Mouse (Mus musculus) liver, adult 2 months (tissue): ENCODE data around the gene Sox5. TPM values are rescaled to one million over a fixed set of nuclear protein-coding genes. Genes with fewer than 3 reads are reported as not detected.

Experiments
- DNase-seq: peaks from one replicate; pipeline ENCODE4 v3.0.0-alpha.2; 2011; ENCODE audit warnings: low read depth, low spot score; ENCODE audit errors: extremely low read depth
- H3K27ac ChIP-seq: fragments of 200-500 bp; replicated peaks from 2 replicates; pipeline ENCODE4 v1.5.1; 2012; ENCODE audit warnings: low read depth, mild to moderate bottlenecking, control low read depth, inconsistent platforms, low read length; ENCODE audit not compliant: insufficient read depth
- H3K27me3 ChIP-seq: fragments of 200-500 bp; 2 replicates; pipeline ENCODE4 v1.6.1; 2012; ENCODE audit warnings: mild to moderate bottlenecking, moderate library complexity, low read length, inconsistent platforms; ENCODE audit not compliant: control insufficient read depth, insufficient read depth
- H3K36me3 ChIP-seq: fragments of 200-500 bp; 2 replicates; pipeline ENCODE4 v1.6.1; 2012; ENCODE audit warnings: low read length, inconsistent platforms; ENCODE audit not compliant: control insufficient read depth, insufficient read depth
- H3K4me1 ChIP-seq: fragments of 200-500 bp; 2 replicates; pipeline ENCODE4 v1.6.1; 2011; ENCODE audit warnings: low read length; ENCODE audit not compliant: control insufficient read depth, insufficient read depth
- H3K4me3 ChIP-seq: fragments of 200-500 bp; 2 replicates; pipeline ENCODE4 v1.5.1; 2011; ENCODE audit warnings: low read depth, mild to moderate bottlenecking, control low read depth, low read length, moderate library complexity; ENCODE audit not compliant: insufficient read depth
- H3K79me2 ChIP-seq: fragments of 200-500 bp; 2 replicates; pipeline ENCODE4 v1.6.1; 2012; ENCODE audit warnings: inconsistent platforms, mild to moderate bottlenecking, low read length, moderate library complexity; ENCODE audit not compliant: control insufficient read depth, insufficient read depth
- H3K9ac ChIP-seq: fragments of 200-500 bp; 2 replicates; pipeline ENCODE4 v1.6.1; 2012; ENCODE audit warnings: low read depth, mild to moderate bottlenecking, control low read depth, inconsistent platforms, low read length
- CTCF ChIP-seq: fragments of 200-500 bp; IDR thresholded peaks from 2 replicates; pipeline ENCODE4 v1.5.1; 2011; ENCODE audit warnings: low read depth, low read length, control low read depth
- POLR2A ChIP-seq: fragments of 200-500 bp; IDR thresholded peaks from 2 replicates; pipeline ENCODE4 v1.6.1; 2011; ENCODE audit warnings: low read length, control low read depth; ENCODE audit not compliant: insufficient read depth; ENCODE audit errors: extremely low read depth
- WGBS: fragments of 180-500 bp; shearing (Covaris S2); methylation state at CpG from one replicate; pipeline ENCODE4 v1.1.7; 2018; 5-methylcytosine and 5-hydroxymethylcytosine counted together
- polyA plus RNA-seq: library from polyadenylated mRNA; depleted of rRNA; stranded (reverse); fragments of >200 nt; gene quantifications from 2 replicates; pipeline ENCODE4 v1.2.3, GENCODE M21; 2012
- total RNA-seq: library from RNA; depleted of rRNA; stranded (reverse); fragments of >200 nt; gene quantifications from 2 replicates; pipeline ENCODE4 v1.2.3, GENCODE M21; 2014

Sox5 gene
- total and polyA plus RNA-seq, 2 experiments, result 7.5 to 31.6 TPM

DNA sequence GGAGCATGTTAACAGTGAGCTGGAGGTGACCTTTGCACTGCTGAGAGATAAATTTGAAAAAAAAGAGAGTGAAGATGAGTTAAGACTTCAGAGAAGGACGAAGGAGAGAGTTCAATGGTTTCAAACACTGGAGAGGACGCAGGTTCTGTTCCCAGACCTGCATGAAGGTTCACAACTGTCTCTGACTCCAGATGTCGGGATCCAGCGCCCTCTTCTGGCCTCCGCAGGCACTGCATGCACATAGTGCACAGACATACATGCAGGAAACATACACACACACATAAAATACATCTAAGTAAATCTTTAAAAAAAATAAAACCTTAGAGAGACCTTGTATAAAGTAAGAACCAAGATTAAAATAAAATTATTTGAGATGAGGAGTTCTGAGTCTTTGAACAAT, 352.5 kb downstream of the Sox5 start:
- Histone ChIP-seq H3K4me3 (no peak overlapping the region), H3K36me3 (no peaks in the 10 kb centered on the region), H3K9ac (no peak overlapping the region), H3K27me3 (no peaks in the 10 kb centered on the region), H3K4me1 (no peaks in the 10 kb centered on the region), H3K79me2 (no peaks in the 10 kb centered on the region), H3K27ac (no peak overlapping the region)
- TF ChIP-seq POLR2A (no peak), CTCF (peak; percentile 56)
- DNase-seq, result no peak
- 81% methylated on average over 5 of the region's 5 CpGs for WGBS

DNA sequence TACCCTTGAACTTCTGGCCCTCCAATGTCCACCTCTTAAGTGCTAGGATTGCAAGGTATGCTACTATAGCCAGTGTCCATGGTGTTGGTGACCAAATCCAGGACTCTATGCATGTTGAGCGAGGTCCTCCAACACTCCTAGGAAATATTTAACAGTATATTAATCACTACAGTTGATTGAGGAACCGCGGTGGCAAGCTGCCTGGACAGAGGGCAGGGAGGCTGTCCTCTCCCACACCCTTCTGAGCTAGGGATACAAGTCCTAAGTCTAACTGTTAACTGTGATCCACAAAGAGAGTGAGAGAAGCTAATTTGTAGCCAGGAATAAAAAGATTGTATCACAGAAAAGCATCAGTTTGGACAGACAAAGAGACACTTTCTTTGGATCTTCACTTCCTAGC, 373.7 kb downstream of the Sox5 start:
- TF ChIP-seq CTCF, result no peak
- no peak for TF ChIP-seq POLR2A

DNA sequence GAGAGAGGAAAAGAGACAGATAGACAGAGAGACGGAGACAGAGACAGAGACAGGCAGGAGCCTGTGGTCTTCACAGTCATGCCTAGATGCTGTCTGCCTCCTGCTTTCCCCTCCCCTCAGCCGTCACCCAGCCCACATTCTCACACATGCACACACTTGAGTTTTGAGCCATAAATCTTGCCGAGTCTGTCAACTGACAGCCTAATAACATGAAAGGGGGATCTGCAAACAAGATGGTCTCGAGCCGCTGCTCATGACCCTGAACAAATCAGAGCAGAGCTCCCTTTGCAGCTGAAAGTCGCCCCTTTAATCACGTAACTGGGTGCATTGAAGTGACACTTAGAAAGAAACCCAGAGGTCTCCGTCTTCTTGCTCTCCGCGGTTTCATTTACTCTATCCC, 383.7 kb downstream of the Sox5 start:
- Histone ChIP-seq H3K27ac (no peak overlapping the region), H3K79me2 (no peaks in the 10 kb centered on the region), H3K27me3 (no peaks in the 10 kb centered on the region), H3K36me3 (no peaks in the 10 kb centered on the region), H3K4me3 (no peak overlapping the region), H3K4me1 (no peaks in the 10 kb centered on the region), H3K9ac (no peak overlapping the region)
- TF ChIP-seq POLR2A (no peak), CTCF (no peak)
- no peak for DNase-seq
- 76% methylated on average over 10 of the region's 10 CpGs for WGBS

More for the DNA sequence above, 373.7 kb downstream of the Sox5 start:
- Histone ChIP-seq H3K27ac (no peak overlapping the region), H3K4me1 (peaks cover 1% of the 10 kb centered on the region; the same call in 1 of the 2 replicates), H3K36me3 (no peaks in the 10 kb centered on the region), H3K4me3 (no peak overlapping the region), H3K27me3 (no peaks in the 10 kb centered on the region), H3K79me2 (no peaks in the 10 kb centered on the region), H3K9ac (no peak overlapping the region)
- 15% methylated on average over 3 of the region's 3 CpGs for WGBS
- peak; percentile 60 for DNase-seq

DNA sequence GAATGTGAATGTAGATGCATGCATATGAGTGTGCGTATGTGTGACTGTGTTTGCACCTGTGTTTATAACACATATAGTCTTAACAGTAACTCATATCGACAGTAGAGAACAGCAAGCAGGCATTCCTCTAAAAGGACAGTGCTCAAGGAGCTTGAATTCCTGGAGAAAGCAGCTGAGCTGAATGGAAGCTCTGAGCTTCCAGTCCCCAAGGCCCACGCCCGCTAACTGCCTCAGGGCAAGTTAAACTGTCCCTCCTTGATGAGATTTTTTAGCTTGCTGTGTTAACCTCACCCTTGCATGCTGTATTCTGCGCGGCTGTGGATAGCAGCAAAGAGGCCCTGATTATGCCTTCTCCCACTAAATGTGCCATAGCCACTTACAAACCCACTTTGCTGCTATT, 388.6 kb downstream of the Sox5 start:
- H3K27me3 ChIP-seq, result no peaks in the 10 kb centered on the region
- no peak overlapping the region for H3K9ac ChIP-seq
- 93% methylated on average over 6 of the region's 6 CpGs for WGBS
- H3K27ac ChIP-seq, result no peak overlapping the region
- H3K4me1 ChIP-seq, result no peaks in the 10 kb centered on the region
- no peaks in the 10 kb centered on the region for H3K79me2 ChIP-seq
- no peaks in the 10 kb centered on the region for H3K36me3 ChIP-seq
- no peak for DNase-seq
- TF ChIP-seq POLR2A, result no peak
- TF ChIP-seq CTCF, result no peak
- H3K4me3 ChIP-seq, result no peak overlapping the region

DNA sequence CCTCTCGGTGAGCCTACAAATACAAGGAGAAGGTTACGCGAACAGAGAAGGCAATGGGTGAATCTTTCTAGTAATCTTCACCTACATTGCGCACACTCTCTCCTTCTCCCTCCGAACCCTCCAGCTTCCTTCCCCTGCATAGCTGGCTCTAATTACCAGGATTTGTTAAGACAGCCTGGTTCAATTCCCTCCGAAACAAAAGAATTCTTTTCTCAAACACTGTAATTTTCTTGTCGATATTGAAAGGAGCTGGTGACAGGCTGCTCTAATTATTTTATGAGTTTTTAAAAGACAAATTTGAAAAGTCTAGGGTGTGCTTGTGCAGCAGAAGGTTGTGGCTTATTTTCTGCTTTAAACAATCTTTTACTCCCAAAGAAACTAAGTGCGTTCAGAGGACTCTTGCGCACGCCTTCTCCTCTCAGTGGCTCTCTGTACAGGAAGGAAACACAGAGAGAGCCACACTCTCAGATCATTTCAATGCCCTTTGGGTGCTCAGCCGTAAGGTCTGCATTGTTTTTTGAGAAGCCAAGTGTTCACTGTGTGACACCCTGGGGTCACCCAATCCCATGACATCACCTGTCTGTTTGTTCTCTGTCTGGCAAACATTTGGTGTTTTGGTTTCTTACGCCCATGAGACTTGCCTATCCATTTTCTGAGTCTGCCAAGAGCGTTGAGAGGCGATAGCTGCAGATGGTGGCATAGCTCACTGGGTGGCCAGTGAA, 392.3 kb downstream of the Sox5 start:
- Histone ChIP-seq H3K9ac (no peak overlapping the region), H3K36me3 (no peaks in the 10 kb centered on the region), H3K4me1 (no peaks in the 10 kb centered on the region), H3K27ac (no peak overlapping the region), H3K27me3 (no peaks in the 10 kb centered on the region), H3K4me3 (no peak overlapping the region), H3K79me2 (no peaks in the 10 kb centered on the region)
- TF ChIP-seq POLR2A (no peak), CTCF (no peak)
- DNase-seq, result no peak
- 85% methylated on average over 14 of the region's 14 CpGs for WGBS

DNA sequence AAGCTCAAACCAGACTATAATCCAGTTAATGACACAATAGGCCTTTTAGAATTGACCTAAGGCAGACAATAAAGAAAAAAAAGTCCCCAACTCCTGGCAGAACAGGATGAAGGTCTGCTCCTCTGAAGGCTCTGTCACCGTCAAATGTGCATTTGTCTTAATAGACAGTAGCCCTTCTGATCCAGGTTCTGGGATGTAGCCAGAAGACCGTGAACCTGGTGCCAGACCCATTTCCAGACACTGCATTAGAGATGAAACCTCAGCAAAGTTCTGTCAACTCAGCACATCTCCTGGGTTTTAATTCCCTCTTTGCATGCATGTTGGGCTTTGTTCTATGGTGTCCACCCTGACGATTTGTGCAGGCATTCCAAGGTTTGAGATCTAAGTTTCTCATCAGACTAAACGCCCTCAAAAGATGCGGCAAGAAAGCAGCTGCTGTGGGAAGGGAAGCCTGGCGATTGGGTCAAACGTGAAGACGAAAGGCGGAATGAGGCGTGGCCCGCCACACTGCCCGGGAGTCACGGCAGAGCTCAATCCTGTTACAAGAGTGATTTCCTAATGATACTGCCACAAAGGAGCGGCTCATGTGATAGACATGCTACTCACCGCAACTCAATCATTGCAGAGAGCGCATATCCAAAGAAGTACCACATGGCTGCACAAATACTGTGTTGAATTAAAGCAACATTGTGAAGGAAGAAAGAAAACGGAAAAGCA, 394.1 kb downstream of the Sox5 start:
- TF ChIP-seq CTCF (no peak), POLR2A (no peak)
- no peak for DNase-seq
- no peak overlapping the region for H3K9ac ChIP-seq
- 88% methylated on average over 17 of the region's 17 CpGs for WGBS
- no peak overlapping the region for H3K27ac ChIP-seq
- H3K79me2 ChIP-seq, result no peaks in the 10 kb centered on the region
- no peak overlapping the region for H3K4me3 ChIP-seq
- no peaks in the 10 kb centered on the region for H3K4me1 ChIP-seq
- H3K36me3 ChIP-seq, result no peaks in the 10 kb centered on the region
- H3K27me3 ChIP-seq, result no peaks in the 10 kb centered on the region
